Mouse (Mus musculus): ENCODE measurements around the gene Hadh. TPM values are rescaled to one million over a fixed set of nuclear protein-coding genes. Genes with fewer than 3 reads are reported as not detected.
A peak's percentile ranks its signal among the peaks of the same experiment; 100 is the strongest.

Gene Hadh
- polyA plus RNA-seq, 1 experiment from 2014 or later = 108 TPM

- Histone ChIP-seq H3K9me3 (replicated peaks) (no peaks in the 10 kb centered on the region), H3K9ac (no peak overlapping the region), H3K36me3 (peaks cover 38% of the 10 kb centered on the region), H3K4me1 (0 out of 2 replicates have a peak, but pooled peaks cover 1% of the 10 kb centered on the region), H3K27ac (replicated peaks) (0 out of 2 replicates have a peak overlapping the region, but pooled peaks have one; percentile 24), H3K27me3 (no peaks in the 10 kb centered on the region), H3K4me2 (replicated peaks) (no peak overlapping the region), H3K4me3 (replicated peaks) (no peak overlapping the region)
- 76% methylated on average over 2 of the region's 2 CpGs for WGBS
- ATAC-seq (ENCODE audit: insufficient number of reproducible peaks, low FRiP score, low TSS enrichment, low read depth) = no peak
Measured at GRCm38 (mm10) chr3:131250283-131250682, 21.6 kb downstream of the Hadh start.

GRCm38 (mm10) chr3:131248444-131248843 lies 23.5 kb downstream of the Hadh start:
- H3K9me3 ChIP-seq (replicated peaks) = no peaks in the 10 kb centered on the region
- H3K4me1 ChIP-seq = 0 out of 2 replicates have a peak, but pooled peaks cover 2% of the 10 kb centered on the region
- peaks cover 41% of the 10 kb centered on the region for H3K36me3 ChIP-seq
- no peak overlapping the region for H3K4me3 ChIP-seq (replicated peaks)
- no peak overlapping the region for H3K27ac ChIP-seq (replicated peaks)
- ATAC-seq (ENCODE audit: insufficient number of reproducible peaks, low FRiP score, low TSS enrichment, low read depth) = no peak
- no peak overlapping the region for H3K4me2 ChIP-seq (replicated peaks)
- H3K9ac ChIP-seq = no peak overlapping the region
- WGBS = 80% methylated on average over 10 of the region's 10 CpGs
- H3K27me3 ChIP-seq = no peaks in the 10 kb centered on the region

- Histone ChIP-seq H3K36me3 (peaks cover 41% of the 10 kb centered on the region), H3K27ac (replicated peaks) (no peak overlapping the region), H3K9me3 (replicated peaks) (no peaks in the 10 kb centered on the region), H3K4me3 (replicated peaks) (no peak overlapping the region), H3K4me1 (0 out of 2 replicates have a peak, but pooled peaks cover 2% of the 10 kb centered on the region), H3K27me3 (no peaks in the 10 kb centered on the region), H3K9ac (no peak overlapping the region), H3K4me2 (replicated peaks) (no peak overlapping the region)
- no peak for ATAC-seq (ENCODE audit: insufficient number of reproducible peaks, low FRiP score, low TSS enrichment, low read depth)
- 86% methylated on average over 5 of the region's 5 CpGs for WGBS
Measured at GRCm38 (mm10) chr3:131247851-131248250, 24.1 kb downstream of the Hadh start.

GRCm38 (mm10) chr3:131247447-131247846 lies 24.5 kb downstream of the Hadh start:
- no peak overlapping the region for H3K9ac ChIP-seq
- ATAC-seq (ENCODE audit: insufficient number of reproducible peaks, low FRiP score, low TSS enrichment, low read depth) = no peak
- no peaks in the 10 kb centered on the region for H3K27me3 ChIP-seq
- 0 out of 2 replicates have a peak, but pooled peaks cover 2% of the 10 kb centered on the region for H3K4me1 ChIP-seq
- no peak overlapping the region for H3K4me2 ChIP-seq (replicated peaks)
- no peak overlapping the region for H3K27ac ChIP-seq (replicated peaks)
- WGBS = 77% methylated on average over 6 of the region's 6 CpGs
- H3K9me3 ChIP-seq (replicated peaks) = no peaks in the 10 kb centered on the region
- peaks cover 43% of the 10 kb centered on the region for H3K36me3 ChIP-seq
- H3K4me3 ChIP-seq (replicated peaks) = no peak overlapping the region

GRCm38 (mm10) chr3:131246579-131247046 lies 25.3 kb downstream of the Hadh start:
- Histone ChIP-seq H3K27me3 (no peaks in the 10 kb centered on the region), H3K9ac (no peak overlapping the region), H3K27ac (replicated peaks) (no peak overlapping the region), H3K4me2 (replicated peaks) (no peak overlapping the region), H3K4me1 (0 out of 2 replicates have a peak, but pooled peaks cover 2% of the 10 kb centered on the region), H3K36me3 (peaks cover 51% of the 10 kb centered on the region), H3K4me3 (replicated peaks) (no peak overlapping the region), H3K9me3 (replicated peaks) (no peaks in the 10 kb centered on the region)
- WGBS = 91% methylated on average over 8 of the region's 8 CpGs
- ATAC-seq (ENCODE audit: insufficient number of reproducible peaks, low FRiP score, low TSS enrichment, low read depth) = no peak

- Histone ChIP-seq H3K27me3 (no peaks in the 10 kb centered on the region), H3K9ac (no peak overlapping the region), H3K27ac (replicated peaks) (no peak overlapping the region), H3K36me3 (peaks cover 57% of the 10 kb centered on the region), H3K4me1 (0 out of 2 replicates have a peak, but pooled peaks cover 2% of the 10 kb centered on the region), H3K4me2 (replicated peaks) (no peak overlapping the region), H3K4me3 (replicated peaks) (no peak overlapping the region), H3K9me3 (replicated peaks) (no peaks in the 10 kb centered on the region)
- 52% methylated on average over 11 of the region's 11 CpGs for WGBS
- no peak for ATAC-seq (ENCODE audit: insufficient number of reproducible peaks, low FRiP score, low TSS enrichment, low read depth)
Measured at GRCm38 (mm10) chr3:131245766-131246578, 25.9 kb downstream of the Hadh start.

- H3K9me3 ChIP-seq (replicated peaks) = no peaks in the 10 kb centered on the region
- ATAC-seq (ENCODE audit: insufficient number of reproducible peaks, low FRiP score, low TSS enrichment, low read depth) = peak; percentile 67; the same call in 1 of the 2 replicates
- no peak overlapping the region for H3K27ac ChIP-seq (replicated peaks)
- WGBS = 62% methylated on average over 19 of the region's 19 CpGs
- no peak overlapping the region for H3K4me3 ChIP-seq (replicated peaks)
- H3K9ac ChIP-seq = no peak overlapping the region
- H3K4me1 ChIP-seq = peaks cover 7% of the 10 kb centered on the region
- no peak overlapping the region for H3K4me2 ChIP-seq (replicated peaks)
- peaks cover 30% of the 10 kb centered on the region for H3K36me3 ChIP-seq
- H3K27me3 ChIP-seq = no peaks in the 10 kb centered on the region
Measured at GRCm38 (mm10) chr3:131237785-131238633, 33.9 kb downstream of the Hadh start.

GRCm38 (mm10) chr3:131237061-131237460 lies 34.8 kb downstream of the Hadh start:
- Histone ChIP-seq H3K9me3 (replicated peaks) (no peaks in the 10 kb centered on the region), H3K9ac (no peak overlapping the region), H3K4me2 (replicated peaks) (no peak overlapping the region), H3K36me3 (peaks cover 23% of the 10 kb centered on the region), H3K27me3 (no peaks in the 10 kb centered on the region), H3K4me1 (peaks cover 7% of the 10 kb centered on the region), H3K27ac (replicated peaks) (no peak overlapping the region), H3K4me3 (replicated peaks) (no peak overlapping the region)
- WGBS = 45% methylated on average over 6 of the region's 6 CpGs
- no peak for ATAC-seq (ENCODE audit: insufficient number of reproducible peaks, low FRiP score, low TSS enrichment, low read depth)

GRCm38 (mm10) chr3:131228083-131228482 lies 43.8 kb downstream of the Hadh start:
- H3K4me2 ChIP-seq (replicated peaks) = no peak overlapping the region
- H3K4me3 ChIP-seq (replicated peaks) = no peak overlapping the region
- H3K4me1 ChIP-seq = no peaks in the 10 kb centered on the region
- H3K27ac ChIP-seq (replicated peaks) = no peak overlapping the region
- no peaks in the 10 kb centered on the region for H3K9me3 ChIP-seq (replicated peaks)
- no peak for ATAC-seq (ENCODE audit: insufficient number of reproducible peaks, low FRiP score, low TSS enrichment, low read depth)
- H3K36me3 ChIP-seq = peaks cover 8% of the 10 kb centered on the region
- 66% methylated on average over 6 of the region's 6 CpGs for WGBS
- no peak overlapping the region for H3K9ac ChIP-seq
- H3K27me3 ChIP-seq = no peaks in the 10 kb centered on the region

- no peak overlapping the region for H3K4me3 ChIP-seq (replicated peaks)
- 64% methylated on average over 14 of the region's 14 CpGs for WGBS
- H3K27ac ChIP-seq (replicated peaks) = no peak overlapping the region
- H3K9ac ChIP-seq = no peak overlapping the region
- ATAC-seq (ENCODE audit: insufficient number of reproducible peaks, low FRiP score, low TSS enrichment, low read depth) = no peak
- H3K4me2 ChIP-seq (replicated peaks) = no peak overlapping the region
- peaks cover 3% of the 10 kb centered on the region; the same call in 1 of the 2 replicates for H3K36me3 ChIP-seq
- no peaks in the 10 kb centered on the region for H3K9me3 ChIP-seq (replicated peaks)
- H3K27me3 ChIP-seq = no peaks in the 10 kb centered on the region
- no peaks in the 10 kb centered on the region for H3K4me1 ChIP-seq
Measured at GRCm38 (mm10) chr3:131218636-131219390, 53.1 kb downstream of the Hadh start.
